Mouse (Mus musculus) heart, postnatal 4 days (tissue): Measurements from ENCODE around the gene Nasp. TPM values are rescaled to one million over a fixed set of nuclear protein-coding genes. Genes with fewer than 3 reads are reported as not detected.
"Not testable (repeated sequence)": the region's sequence is repeated elsewhere in the genome, so short reads cannot be mapped to it uniquely, and the experiment has no call there.

ENCODE experiments used
- DNase-seq: peaks from one replicate; pipeline ENCODE4 v3.0.0; 2021
- total RNA-seq, 2 experiments: library from RNA; stranded (reverse); gene quantifications; 2 replicates each; pipeline ENCODE4 v1.2.3; 2021

Nasp gene
- total RNA-seq: 10 to 100 TPM; 89.1 to 92.2 TPM

GRCm38 (mm10) chr4:116627722-116628662 lies at the start of gene Nasp:
TSS of gene Nasp (minus strand) at chr4:116627941.
- DNase-seq: peak; percentile 83

DNA sequence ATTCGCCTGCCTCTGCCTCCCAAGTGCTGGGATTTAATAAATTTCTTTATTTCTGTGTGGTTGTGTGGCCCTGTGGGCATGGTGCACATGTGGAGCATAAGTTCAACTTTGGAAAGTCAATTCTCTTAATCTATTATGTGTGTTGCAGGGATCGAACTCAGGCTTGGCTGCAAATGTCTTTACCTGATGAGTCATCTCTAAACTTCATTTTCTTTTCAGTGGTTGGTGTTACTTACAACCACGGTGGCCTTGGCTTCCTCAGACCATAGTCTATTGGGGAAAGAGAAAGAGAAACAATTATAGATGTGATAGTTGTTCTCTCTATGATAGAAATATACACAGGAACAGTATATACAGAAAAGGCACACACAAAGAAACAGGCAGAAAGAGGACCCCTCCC lies 48.3 kb upstream of the Nasp start:
- no peak for DNase-seq

DNA sequence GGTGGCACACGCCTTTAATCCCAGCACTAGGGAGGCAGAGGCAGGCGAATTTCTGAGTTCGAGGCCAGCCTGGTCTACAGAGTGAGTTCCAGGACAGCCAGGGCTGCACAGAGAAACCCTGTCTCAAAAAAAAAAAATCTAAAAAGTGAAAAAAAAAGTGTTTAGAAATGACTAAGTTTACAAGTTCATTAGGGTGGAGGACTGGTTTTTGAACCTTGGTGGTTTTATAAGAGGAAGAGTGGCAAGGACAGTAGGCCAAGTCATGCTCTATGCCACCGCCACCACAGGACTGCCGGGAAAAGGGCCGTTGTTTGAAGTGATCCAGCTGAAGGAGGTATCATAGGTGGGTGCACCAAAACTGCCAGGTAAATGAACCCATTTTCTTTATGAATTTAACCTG lies 47.0 kb upstream of the Nasp start:
- DNase-seq: not testable (repeated sequence)

DNA sequence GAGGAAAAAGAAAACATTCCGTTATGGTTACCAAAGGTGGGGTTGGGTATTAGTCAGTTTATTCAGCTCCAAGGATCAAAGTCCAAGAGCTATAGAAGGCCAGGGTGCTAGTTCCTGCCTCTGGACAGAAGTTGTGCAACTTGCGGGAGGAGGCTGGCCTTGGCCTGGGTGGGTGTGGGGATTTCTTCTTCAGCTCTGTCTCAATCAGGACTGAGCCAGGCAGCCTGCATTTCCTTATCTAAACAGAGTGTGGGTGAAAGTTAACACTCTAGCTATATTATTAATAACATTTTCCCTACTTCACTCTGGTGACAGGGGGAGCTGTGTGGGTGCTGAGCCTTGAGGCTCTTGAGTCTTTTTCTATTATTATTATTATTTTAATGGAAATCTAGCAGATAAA lies 45.0 kb upstream of the Nasp start:
- DNase-seq: peak; percentile 29

DNA sequence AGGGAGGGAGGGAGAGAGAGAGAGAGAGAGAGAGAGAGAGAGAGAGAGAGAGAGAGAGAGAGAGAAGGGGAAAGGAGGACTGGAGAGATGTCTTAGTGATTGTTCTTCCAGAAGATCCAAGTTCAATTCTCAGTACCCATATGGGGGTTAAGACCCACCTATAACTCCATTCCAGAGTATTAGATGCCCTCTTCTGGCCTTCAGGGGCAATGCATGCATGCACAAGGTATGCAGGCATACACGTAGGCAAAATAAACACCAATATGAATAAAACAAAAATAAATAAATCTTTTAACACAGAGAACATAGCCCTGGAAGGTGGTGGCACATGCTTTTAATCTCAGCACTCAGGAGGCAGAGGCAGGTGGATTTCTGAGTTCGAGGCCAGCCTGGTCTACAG lies 41.5 kb upstream of the Nasp start:
- no peak for DNase-seq

GRCm38 (mm10) chr4:116668145-116668544 lies 40.4 kb upstream of the Nasp start:
- DNase-seq: no peak

GRCm38 (mm10) chr4:116666625-116667024 lies 38.9 kb upstream of the Nasp start:
- no peak for DNase-seq

DNA sequence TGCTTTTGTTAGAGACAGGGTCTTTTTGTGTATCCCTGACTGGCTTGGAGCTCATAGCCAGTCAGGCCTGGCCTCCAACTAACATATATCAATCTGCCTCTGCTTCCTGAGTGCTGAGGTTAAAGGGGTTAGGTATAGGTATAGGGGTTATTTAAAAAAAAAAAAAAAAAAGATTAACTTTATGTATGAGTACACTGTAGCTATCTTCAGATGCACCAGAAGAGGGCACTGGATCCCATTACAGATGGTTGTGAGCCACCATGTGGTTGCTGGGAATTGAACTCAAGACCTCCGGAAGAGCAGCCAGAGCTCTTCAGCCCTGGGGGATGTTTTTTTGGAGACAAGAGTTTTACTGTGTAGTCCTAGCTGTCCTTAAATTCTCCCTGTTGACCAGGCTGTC lies 34.3 kb upstream of the Nasp start:
- DNase-seq: no peak

- no peak for DNase-seq
Measured at GRCm38 (mm10) chr4:116660829-116661228, 33.1 kb upstream of the Nasp start.

- DNase-seq: not testable (repeated sequence)
Measured at GRCm38 (mm10) chr4:116659916-116660315, 32.2 kb upstream of the Nasp start.

GRCm38 (mm10) chr4:116659474-116659873 lies 31.7 kb upstream of the Nasp start:
- DNase-seq: peak; percentile 31

DNA sequence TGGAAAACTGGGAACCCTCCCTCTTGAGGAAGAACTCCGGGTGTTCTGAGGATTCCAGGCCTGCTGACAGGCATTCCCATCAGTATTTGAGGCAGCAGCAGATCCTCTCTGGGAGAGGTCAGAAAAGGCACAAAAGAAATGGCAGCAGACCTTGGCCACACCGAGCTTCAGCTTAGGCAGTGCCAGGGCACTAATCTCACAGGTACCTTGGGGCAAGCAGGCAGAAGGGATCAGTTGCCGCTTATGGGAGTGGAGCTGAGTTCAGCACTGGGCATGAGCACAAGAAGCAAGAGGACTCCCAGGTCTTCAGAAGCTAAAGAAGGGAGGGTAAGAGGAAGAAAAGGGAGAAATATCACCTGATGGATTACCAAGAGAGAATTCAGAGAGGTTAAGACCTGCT lies 30.2 kb upstream of the Nasp start:
- no peak for DNase-seq

DNA sequence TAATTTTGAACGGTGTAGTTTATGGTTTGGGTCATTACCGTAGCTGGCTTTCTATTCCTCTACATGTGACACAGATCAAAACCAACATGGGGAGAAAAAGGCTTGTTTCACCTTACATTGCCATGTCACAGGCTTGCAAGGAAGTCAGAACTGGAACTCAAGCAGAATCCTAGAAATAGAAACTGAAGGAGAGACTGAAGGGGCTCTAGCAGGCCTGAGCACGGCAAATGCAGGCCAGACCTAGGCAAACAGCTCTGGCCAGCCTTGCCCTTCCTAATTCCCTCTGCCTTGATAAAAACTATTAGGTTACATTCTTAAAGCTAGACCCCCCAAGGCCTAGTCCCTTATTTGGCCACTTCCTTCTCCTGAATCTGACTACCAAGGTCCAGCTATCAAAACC lies 27.9 kb upstream of the Nasp start:
- no peak for DNase-seq

DNA sequence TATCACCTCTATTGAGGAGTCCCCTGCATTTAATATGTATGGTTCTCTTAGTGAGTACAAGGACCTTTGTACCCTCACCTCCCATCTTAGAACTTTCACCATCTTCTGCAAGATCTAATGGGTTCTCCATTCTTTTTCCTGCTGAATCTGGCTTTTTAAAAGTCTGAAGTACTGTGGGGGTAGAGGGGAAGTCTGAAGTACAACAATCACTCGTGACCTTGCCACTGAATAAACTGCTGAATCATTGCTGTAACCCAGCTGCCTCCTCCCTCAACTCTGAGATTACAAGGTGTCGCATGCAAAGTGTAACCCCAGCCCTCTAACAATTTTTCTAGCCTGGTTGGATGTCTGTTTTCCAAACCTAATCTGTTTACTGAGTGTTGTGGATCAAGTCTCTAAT lies 27.4 kb upstream of the Nasp start:
- no peak for DNase-seq

DNA sequence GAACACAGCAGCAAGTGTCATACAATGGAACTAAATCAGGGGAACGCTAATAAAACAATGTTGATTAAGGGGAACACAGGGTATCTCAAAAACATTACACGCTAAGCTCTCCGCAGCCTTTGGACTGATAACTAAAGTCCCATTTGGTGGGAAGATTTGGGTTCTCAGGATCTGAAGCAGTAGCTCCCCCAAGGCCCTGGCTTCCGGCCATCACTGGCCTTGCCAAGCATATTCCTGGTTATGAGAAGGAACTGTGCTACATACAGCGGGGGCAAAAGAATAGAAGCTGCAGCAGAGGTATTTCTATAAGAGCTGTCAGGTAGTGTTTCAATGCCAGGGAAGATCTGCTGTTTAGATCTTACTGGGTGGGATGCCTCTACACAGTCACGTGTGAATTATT lies 25.5 kb upstream of the Nasp start:
- no peak for DNase-seq

- no peak for DNase-seq
Measured at GRCm38 (mm10) chr4:116651797-116652135, 24.0 kb upstream of the Nasp start.

GRCm38 (mm10) chr4:116650924-116651796 lies 23.4 kb upstream of the Nasp start, which contains the start of gene Akr1a1:
TSS of gene Akr1a1 (minus strand) at chr4:116651680.
- DNase-seq: peak; percentile 92

- no peak for DNase-seq
Measured at GRCm38 (mm10) chr4:116650365-116650764, 22.6 kb upstream of the Nasp start.

DNA sequence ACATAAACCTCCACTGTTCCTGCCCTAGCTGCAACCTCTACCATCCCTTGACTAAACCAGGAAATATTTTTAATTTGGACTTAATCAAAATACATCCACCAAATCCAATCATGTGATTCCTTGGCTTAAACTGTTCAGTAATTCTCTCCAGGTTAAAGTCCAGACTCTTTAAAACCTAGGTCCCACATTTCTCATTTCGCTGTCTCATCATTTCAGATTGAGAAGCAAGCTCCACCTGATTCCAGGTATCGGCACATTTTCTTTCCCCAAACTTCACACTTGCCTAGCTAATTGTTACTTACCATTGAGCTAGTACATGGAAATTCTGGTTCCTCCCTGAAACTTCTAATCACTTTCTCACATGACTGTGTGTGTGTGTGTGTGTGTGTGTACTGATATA lies 21.7 kb upstream of the Nasp start:
- DNase-seq: no peak

- DNase-seq: no peak
Measured at GRCm38 (mm10) chr4:116645624-116646023, 17.9 kb upstream of the Nasp start.

GRCm38 (mm10) chr4:116644326-116644725 lies 16.6 kb upstream of the Nasp start:
- DNase-seq: peak; percentile 41

- no peak for DNase-seq
Measured at GRCm38 (mm10) chr4:116642071-116642470, 14.3 kb upstream of the Nasp start.

GRCm38 (mm10) chr4:116638821-116639220 lies 11.1 kb upstream of the Nasp start:
- no peak for DNase-seq
